Mouse (Mus musculus) hindbrain, embryonic 14.5 days (tissue): ENCODE measurements around the gene Mark4. TPM values are rescaled to one million over a fixed set of nuclear protein-coding genes. Genes with fewer than 3 reads are reported as not detected.

Experiments used
- ATAC-seq: fragments of 200-750 bp; cut with Nextera tagmentation; 2 replicates; pipeline ENCODE4 v1.8.0; 2017; ENCODE audit warnings: moderate number of reproducible peaks, mild to moderate bottlenecking, moderate TSS enrichment, moderate library complexity; ENCODE audit not compliant: low FRiP score
- DNase-seq: peaks from one replicate; pipeline ENCODE4 v3.0.0-alpha.2; 2015; ENCODE audit warnings: low spot score
- H3K27ac ChIP-seq: fragments of 300-500 bp; sonication (generic); 2 replicates; pipeline ENCODE4 v1.5.1; 2014; ENCODE audit warnings: mild to moderate bottlenecking, moderate library complexity
- H3K27me3 ChIP-seq: fragments of 300-500 bp; sonication (generic); 2 replicates; pipeline ENCODE4 v1.6.1; 2014; ENCODE audit warnings: mild to moderate bottlenecking, low read length, mixed read lengths; ENCODE audit not compliant: control insufficient read depth, insufficient read depth
- H3K36me3 ChIP-seq: fragments of 300-500 bp; sonication (generic); replicated peaks from 2 replicates; pipeline ENCODE4 v1.6.1; 2014; ENCODE audit not compliant: control insufficient read depth, insufficient read depth
- H3K4me1 ChIP-seq: fragments of 300-500 bp; sonication (generic); replicated peaks from 2 replicates; pipeline ENCODE4 v1.6.1; 2014; ENCODE audit warnings: antibody characterized with exemption, low read length, mixed read lengths; ENCODE audit not compliant: control insufficient read depth, insufficient read depth
- H3K4me2 ChIP-seq: fragments of 300-500 bp; sonication (generic); replicated peaks from 2 replicates; pipeline ENCODE4 v1.6.1; 2014; ENCODE audit warnings: mild to moderate bottlenecking, moderate library complexity
- H3K4me3 ChIP-seq: fragments of 300-500 bp; sonication (generic); replicated peaks from 2 replicates; pipeline ENCODE4 v1.5.1; 2014; ENCODE audit warnings: mild to moderate bottlenecking, low read length
- H3K9ac ChIP-seq: fragments of 300-500 bp; sonication (generic); 2 replicates; pipeline ENCODE4 v1.6.1; 2014
- H3K9me3 ChIP-seq: fragments of 300-500 bp; sonication (generic); 2 replicates; pipeline ENCODE4 v1.6.1; 2016; ENCODE audit warnings: low read length; ENCODE audit not compliant: control insufficient read depth
- WGBS: fragments of 180-500 bp; shearing (Covaris S2); extraction: QIAGEN DNeasy Blood & Tissue Kit; methylation state at CpG from one replicate; pipeline ENCODE4 v1.1.7; 2014; 5-methylcytosine and 5-hydroxymethylcytosine counted together
- polyA plus RNA-seq: library from polyadenylated mRNA; unstranded; fragments of >200 nt; fragmentation: Nextera tagmentation; extraction: Ambion mirVana; gene quantifications from 2 replicates; pipeline ENCODE4 v1.2.1, GENCODE M21; 2014

Gene Mark4
- polyA plus RNA-seq, 1 experiment from 2014 or later: 19.2 TPM

DNA sequence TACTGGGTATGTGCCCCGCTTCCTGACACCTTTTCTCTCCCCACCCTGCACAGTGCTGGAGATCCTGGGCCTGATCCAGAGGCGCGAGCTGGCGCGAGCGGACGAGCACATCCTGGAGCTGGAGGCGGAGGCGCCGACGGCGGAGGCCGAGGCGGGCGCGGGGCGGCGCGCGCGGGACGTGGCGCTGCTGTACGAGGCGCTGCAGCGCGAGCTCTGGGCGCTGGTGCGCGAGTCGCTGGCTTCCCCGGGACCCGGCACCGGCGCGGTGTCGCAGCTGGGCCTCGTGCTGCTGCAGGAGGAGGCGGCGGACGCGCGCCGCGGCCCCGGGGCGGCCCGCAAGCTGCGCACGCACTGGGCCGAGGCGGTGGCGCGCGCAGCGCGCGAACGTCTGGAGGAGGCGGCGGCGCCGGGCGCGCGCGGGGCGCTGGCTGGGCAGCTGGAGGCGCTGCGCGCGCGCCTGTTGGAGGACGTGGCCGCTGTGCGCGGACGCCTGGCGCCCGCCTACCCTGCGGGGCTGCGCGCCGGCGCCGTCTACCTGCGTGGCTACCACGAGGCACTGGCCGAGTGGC is 15.3 kb upstream of the Mark4 start:
- DNase-seq (peak; percentile 87), ATAC-seq (peak; percentile 91)
- Histone ChIP-seq H3K9me3 (no peaks in the 10 kb centered on the region), H3K4me3 (peak overlapping the region; percentile 44), H3K9ac (peak overlapping the region; percentile 77), H3K4me2 (peak overlapping the region; percentile 75), H3K4me1 (no peaks in the 10 kb centered on the region), H3K36me3 (no peaks in the 10 kb centered on the region), H3K27me3 (peaks cover 67% of the 10 kb centered on the region), H3K27ac (peak overlapping the region; percentile 78)
- WGBS: under 1% methylated on average over 73 of the region's 89 CpGs

DNA sequence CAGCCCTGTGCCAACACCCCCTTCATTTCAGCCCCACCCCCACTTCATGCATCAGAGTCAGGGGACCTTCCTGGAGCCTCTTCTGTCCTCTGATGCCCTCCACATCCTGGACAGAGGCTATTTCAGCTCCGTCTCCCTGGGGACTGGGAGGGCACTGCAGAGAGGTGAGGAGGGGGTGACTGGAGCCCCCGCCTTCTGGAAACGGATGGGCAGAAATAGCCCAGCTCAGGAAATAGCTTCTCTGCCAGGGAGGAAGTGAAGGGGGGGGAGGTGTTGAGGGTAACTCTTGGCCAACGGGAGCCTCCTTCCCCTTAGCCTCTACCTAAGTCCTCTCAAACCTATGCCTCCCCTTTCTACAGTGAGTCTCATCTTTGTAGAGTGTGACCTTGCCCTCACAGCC is 13.8 kb upstream of the Mark4 start:
- Histone ChIP-seq H3K27ac (no peak overlapping the region), H3K4me2 (no peak overlapping the region), H3K9me3 (no peaks in the 10 kb centered on the region), H3K36me3 (no peaks in the 10 kb centered on the region), H3K27me3 (peaks cover 79% of the 10 kb centered on the region), H3K9ac (no peak overlapping the region), H3K4me3 (no peak overlapping the region), H3K4me1 (no peaks in the 10 kb centered on the region)
- DNase-seq: no peak
- WGBS: 36% methylated on average over 4 of the region's 4 CpGs
- ATAC-seq: no peak

DNA sequence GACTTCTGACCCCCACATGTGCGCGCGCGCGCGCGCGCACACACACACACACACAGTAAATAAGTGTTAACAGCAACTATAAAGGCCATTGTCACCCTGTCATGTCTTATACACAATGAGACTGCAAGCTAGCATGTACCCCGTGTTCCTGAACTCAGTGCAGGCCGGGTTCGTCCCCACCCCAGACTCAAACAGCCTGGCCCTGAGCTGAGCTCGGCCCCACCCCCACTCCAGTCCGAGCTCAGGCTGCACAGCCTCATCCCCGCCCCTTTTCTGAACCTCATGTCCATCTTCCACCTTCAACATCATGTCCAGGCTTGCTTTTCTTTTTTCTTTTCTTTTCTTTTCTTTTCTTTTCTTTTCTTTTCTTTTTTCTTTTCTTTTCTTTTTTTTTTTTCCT is 11.7 kb upstream of the Mark4 start:
- DNase-seq: no peak
- Histone ChIP-seq H3K4me1 (no peaks in the 10 kb centered on the region), H3K27me3 (peaks cover 78% of the 10 kb centered on the region), H3K4me3 (no peak overlapping the region), H3K9me3 (no peaks in the 10 kb centered on the region), H3K9ac (no peak overlapping the region), H3K36me3 (no peaks in the 10 kb centered on the region), H3K27ac (no peak overlapping the region), H3K4me2 (no peak overlapping the region)
- no peak for ATAC-seq
- WGBS: 10% methylated on average over 14 of the region's 14 CpGs

DNA sequence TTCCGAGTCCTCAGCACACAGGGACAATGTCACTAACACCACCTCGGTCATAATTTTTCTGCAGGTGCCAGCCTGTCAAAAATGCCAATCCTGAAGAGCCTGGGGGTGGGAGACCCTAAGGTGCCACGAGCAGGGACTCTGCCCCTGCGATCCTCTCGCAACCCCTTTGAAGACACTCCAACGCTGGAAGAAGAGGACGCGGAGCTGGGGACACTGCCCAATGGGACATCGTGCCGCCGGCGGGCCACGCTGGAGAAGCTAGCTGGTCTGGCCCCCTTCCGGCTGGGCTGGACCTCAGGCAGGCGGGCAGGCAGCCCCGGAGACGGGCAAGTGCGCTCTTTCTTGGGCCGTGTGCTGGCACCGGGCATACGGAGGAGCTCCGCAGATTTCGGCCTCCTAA is 10.8 kb upstream of the Mark4 start:
- Histone ChIP-seq H3K4me3 (no peak overlapping the region), H3K27me3 (peaks cover 80% of the 10 kb centered on the region), H3K4me1 (no peaks in the 10 kb centered on the region), H3K9me3 (no peaks in the 10 kb centered on the region), H3K27ac (no peak overlapping the region), H3K9ac (no peak overlapping the region), H3K36me3 (no peaks in the 10 kb centered on the region), H3K4me2 (no peak overlapping the region)
- 19% methylated on average over 23 of the region's 23 CpGs for WGBS
- no peak for ATAC-seq
- no peak for DNase-seq

DNA sequence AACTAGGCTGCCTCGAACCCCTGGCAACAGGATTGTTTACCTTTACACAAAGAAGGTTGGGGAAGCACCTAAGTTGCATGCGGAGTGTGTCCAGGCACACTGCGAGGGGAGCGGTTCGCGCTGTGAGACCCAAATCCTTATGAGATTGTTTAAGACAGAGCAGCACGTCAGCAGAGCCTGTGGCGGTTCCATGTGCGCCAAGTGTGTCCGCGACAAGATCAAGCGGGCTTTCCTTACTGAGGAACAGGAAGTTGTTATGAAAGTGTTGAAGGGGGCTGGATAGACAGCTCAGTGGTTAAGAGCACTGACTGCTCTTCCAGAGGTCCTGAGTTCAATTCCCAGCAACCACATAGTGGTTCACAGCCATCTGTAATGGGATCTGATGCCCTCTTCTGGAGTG is 9.7 kb upstream of the Mark4 start:
- H3K9me3 ChIP-seq: no peaks in the 10 kb centered on the region
- no peaks in the 10 kb centered on the region for H3K36me3 ChIP-seq
- DNase-seq (no peak), ATAC-seq (no peak)
- H3K4me3 ChIP-seq: no peak overlapping the region
- H3K27ac ChIP-seq: no peak overlapping the region
- H3K27me3 ChIP-seq: peaks cover 88% of the 10 kb centered on the region
- no peak overlapping the region for H3K4me2 ChIP-seq
- WGBS: 60% methylated on average over 12 of the region's 12 CpGs
- H3K4me1 ChIP-seq: no peaks in the 10 kb centered on the region
- no peak overlapping the region for H3K9ac ChIP-seq

DNA sequence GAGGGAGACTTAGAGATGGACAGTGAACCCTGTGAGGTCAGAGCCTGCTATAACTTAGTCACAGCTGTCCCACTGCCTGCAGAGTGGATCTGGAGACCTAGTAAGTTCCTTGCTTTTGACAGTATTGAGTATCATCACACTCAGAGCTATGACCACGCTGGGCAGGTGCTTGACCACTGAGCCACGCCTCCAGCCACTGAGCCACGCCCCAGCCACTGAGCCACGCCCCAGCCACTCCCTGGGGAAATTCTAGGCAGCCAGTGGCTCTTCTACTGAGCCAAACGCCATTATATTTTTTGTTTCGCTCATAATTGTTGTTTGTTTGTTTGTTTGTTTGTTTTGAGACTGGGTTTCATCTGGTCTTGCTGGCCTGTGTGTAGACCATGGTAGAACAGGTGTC is 9.0 kb upstream of the Mark4 start:
- Histone ChIP-seq H3K4me2 (no peak overlapping the region), H3K9me3 (no peaks in the 10 kb centered on the region), H3K9ac (no peak overlapping the region), H3K27ac (no peak overlapping the region), H3K36me3 (no peaks in the 10 kb centered on the region), H3K27me3 (peaks cover 83% of the 10 kb centered on the region), H3K4me3 (no peak overlapping the region), H3K4me1 (no peaks in the 10 kb centered on the region)
- ATAC-seq (no peak), DNase-seq (no peak)
- WGBS: 51% methylated on average over 6 of the region's 6 CpGs

DNA sequence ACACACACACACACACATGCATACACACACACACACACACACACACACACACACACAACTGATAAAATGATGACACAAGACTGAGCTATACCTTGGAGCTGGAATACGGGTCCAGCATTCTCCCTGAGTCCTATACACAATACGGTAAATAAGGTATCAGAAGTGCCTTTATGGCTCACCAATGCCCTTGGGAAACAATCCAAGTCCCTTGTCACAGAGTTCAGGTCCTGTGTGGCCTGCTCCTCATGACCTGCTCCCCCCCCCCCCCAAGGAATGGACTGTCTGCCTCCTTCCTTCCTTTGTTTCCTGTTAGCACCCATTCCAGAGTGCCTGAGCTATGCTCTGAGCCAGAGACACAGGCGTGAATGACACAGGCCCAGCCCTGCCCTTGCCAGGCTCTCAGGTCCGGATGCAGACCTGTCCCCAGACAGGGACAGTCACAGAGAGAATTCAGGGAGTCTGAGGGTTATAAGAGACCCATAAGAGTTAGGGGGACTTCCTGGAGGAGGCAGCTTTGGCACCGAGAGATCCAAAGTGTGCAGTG is 8.1 kb upstream of the Mark4 start:
- H3K4me3 ChIP-seq: no peak overlapping the region
- no peaks in the 10 kb centered on the region for H3K9me3 ChIP-seq
- WGBS: 64% methylated on average over 5 of the region's 5 CpGs
- H3K36me3 ChIP-seq: no peaks in the 10 kb centered on the region
- no peak for DNase-seq
- H3K9ac ChIP-seq: no peak overlapping the region
- ATAC-seq: no peak
- no peak overlapping the region for H3K4me2 ChIP-seq
- no peaks in the 10 kb centered on the region for H3K4me1 ChIP-seq
- no peak overlapping the region for H3K27ac ChIP-seq
- H3K27me3 ChIP-seq: peaks cover 74% of the 10 kb centered on the region

DNA sequence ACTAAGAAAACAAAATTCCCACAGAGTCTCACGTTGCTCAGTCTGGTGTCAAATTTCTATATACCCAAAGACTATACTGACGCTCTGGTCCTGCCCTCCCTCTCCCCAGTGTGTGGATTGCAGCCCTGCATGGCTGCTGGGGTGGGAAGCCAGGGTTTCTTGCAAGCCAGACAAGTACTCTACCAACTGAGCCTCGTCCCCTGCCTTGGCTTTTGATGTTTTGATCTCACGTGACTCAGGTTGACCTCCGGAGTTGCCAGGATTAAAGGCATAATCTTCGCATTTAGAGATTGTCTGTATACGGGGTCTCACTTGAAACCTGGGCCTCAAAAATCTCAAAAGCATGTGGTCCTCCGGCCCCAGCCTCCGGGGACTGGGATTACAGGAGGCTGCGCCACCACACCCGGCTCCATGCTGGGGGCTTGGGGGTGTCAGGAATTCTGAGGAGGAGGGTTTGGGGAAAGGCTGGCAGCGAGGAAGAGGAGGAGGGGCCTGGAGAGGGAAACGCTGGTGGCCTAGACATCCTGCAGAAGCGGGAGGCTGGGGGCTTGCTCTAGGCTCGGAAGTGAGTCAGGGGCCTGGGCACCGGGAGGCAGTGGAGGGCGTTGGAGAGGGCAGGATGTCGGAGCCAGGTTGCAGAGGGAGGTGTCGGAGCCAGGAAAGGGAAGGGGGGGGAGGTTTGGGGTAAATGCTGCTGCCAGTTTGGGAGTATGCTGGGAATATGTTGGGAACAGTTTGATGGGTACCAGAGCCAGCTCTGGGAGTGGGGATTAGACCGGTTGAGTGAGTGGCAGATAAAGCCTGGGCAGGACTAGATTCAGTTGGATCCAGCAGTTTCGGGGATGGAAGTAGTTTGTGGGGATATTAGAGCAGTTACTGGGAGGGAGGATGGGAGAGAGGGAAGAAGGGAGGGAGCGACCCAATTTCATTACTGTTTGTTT is 6.0 kb upstream of the Mark4 start:
- H3K36me3 ChIP-seq: no peaks in the 10 kb centered on the region
- ATAC-seq (no peak), DNase-seq (no peak)
- 12% methylated on average over 22 of the region's 22 CpGs for WGBS
- peaks cover 2% of the 10 kb centered on the region for H3K4me1 ChIP-seq
- no peak overlapping the region for H3K4me2 ChIP-seq
- peaks cover 55% of the 10 kb centered on the region for H3K27me3 ChIP-seq
- no peaks in the 10 kb centered on the region for H3K9me3 ChIP-seq
- no peak overlapping the region for H3K9ac ChIP-seq
- H3K4me3 ChIP-seq: no peak overlapping the region
- H3K27ac ChIP-seq: no peak overlapping the region

DNA sequence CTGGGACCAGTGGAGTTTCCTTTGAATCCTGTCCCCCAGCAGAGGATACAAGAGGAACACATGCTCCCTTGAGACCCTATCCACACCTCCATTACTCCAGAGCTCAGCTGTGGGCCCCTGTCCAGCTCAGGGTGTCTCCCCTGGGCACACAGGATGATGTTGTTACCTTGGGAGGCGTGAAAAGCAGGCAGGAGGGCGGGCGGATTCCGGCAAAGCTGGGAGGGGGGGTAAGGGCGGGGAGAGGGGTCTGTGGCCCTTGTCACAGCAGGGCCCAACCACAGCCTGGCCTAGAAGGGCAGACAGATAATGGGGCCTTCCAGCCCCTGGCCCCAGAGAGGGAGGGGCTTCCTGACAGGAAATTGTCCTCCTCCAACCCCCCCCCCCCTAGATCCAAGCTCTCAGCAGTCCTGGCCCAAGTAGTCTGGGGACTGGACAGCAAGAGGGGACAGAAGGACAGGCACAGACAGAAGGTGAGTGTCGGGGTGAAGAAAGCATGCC is 4.3 kb upstream of the Mark4 start, which contains the start of gene Exoc3l2:
TSS of gene Exoc3l2 (plus strand) at position 448 of the 498 bp plus-strand sequence.
- H3K4me3 ChIP-seq: no peak within 1 kb of the TSS
- WGBS: 25% methylated on average over 6 of the region's 6 CpGs
- no peak within 1 kb of the TSS for H3K4me2 ChIP-seq
- peaks cover 5% of the 10 kb centered on the region for H3K4me1 ChIP-seq
- ATAC-seq: no peak
- no peak within 1 kb of the TSS for H3K9ac ChIP-seq
- H3K27me3 ChIP-seq: peaks cover 39% of the 10 kb centered on the region
- DNase-seq: no peak
- H3K9me3 ChIP-seq: no peaks in the 10 kb centered on the region
- H3K36me3 ChIP-seq: no peaks in the 10 kb centered on the region
- no peak within 1 kb of the TSS for H3K27ac ChIP-seq
